Mouse (Mus musculus): ENCODE results near the gene Rpl27. TPM values are rescaled to one million over a fixed set of nuclear protein-coding genes. Genes with fewer than 3 reads are reported as not detected.
"Not testable (repeated sequence)": the region's sequence is repeated elsewhere in the genome, so short reads cannot be mapped to it uniquely, and the experiment has no call there.

Rpl27 gene
- total RNA-seq, 4 experiments from 2014 or later: 48.6 to 99.3 (median 63.5) TPM

DNA sequence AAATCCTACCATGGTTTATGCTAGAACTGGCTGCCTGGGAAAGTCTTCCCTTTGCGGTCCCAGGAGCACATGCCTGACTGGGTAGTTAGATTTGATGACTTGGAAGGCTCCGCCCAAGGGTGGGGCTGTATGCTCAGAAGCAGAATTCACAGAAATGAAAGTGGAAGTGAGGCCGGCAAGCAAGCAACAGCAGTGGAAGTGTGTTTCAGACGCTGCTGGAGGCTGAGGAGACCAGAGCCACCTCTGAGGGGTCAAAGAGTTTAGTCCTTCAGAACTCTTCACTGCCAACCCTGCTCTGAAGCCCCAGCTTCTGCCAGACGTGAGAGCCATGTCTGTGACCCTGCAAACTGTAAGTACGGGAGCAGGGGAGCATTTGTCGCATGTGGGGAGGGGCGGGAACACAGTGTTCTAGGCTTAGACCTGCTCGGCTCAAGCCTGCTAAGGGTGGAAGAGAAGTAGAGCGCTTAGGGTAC is 6.2 kb downstream of the Rpl27 start, which contains the start of gene Ifi35:
Gene Ifi35, plus strand, starts transcription at position 134 of the 473 bp plus-strand sequence.
- DNase-seq: peak; percentile 86

DNA sequence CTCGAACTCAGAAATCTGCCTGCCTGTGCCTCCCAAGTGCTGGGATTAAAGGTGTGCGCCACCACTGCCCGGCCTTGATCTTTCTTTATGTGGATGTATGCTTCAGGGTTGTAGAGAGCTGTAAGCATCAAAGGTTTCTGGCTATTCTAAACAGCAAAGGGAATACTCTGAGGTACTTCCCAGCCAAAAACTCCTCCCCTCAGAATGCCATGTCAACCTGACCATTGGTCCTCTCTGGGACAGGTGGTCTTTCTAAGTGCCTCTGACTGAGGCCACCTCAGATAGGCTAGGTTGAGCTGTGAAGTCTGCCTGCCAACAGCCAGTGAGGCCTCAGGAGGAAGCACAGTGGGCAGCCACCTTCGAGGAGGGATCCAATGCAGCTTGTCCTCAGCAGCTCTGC is 6.8 kb downstream of the Rpl27 start:
- no peak for DNase-seq

DNA sequence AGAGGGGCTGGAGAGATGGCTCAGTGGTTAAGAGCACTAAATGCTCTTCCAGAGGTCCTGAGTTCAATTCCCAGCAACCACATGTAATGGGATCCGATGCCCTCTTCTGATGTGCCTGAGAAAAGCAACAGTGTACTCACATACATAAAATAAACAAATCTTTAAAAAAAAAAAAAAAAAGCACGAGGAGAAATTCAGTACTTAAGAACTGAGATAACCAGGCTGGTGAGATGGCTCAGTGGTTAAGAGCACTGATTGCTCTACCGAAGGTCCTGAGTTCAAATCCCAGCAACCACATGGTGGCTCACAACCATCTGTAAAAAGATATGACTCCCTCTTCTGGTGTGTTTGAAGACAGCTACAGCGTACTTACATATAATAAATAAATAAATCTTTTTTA is 7.5 kb downstream of the Rpl27 start:
- not testable (repeated sequence) for DNase-seq

DNA sequence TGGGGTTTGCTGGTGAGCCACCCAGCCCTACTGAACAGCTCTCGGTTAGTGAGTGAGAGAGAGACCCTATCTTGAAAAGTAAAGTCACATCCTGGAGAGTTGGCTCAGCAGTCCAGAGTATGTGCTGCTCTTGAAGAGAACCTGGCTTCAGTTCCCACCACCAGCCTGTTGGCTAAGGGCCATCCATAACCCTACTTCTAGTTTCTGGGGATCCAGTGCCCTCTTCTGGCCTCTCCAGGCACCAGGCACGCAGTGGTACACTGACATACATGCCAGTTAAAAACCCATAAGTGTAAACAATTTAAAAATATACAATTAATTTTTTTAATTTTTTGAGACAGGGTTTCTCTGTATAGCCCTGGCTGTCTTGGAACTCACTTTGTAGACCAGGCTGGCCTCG is 8.3 kb downstream of the Rpl27 start:
- DNase-seq: no peak

DNA sequence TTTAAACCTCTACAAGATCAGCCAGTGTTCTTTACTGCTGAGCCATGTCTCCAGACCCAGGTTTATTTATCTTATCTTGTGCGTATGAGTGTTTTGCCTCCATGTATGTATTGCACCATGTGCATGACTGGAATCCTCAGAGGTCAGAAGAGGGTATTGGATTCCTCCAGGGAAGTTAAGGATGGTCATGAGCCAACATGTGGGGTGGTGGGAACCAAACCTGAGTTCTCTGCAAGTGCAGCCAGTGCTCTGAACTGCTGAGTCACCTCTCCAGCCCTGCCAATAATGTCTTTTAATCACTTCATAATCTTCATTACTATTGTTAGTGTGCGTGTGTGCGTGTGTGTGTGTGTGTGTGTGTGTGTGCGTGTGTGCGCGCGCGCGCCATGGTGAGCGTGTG is 9.4 kb downstream of the Rpl27 start:
- no peak for DNase-seq

DNA sequence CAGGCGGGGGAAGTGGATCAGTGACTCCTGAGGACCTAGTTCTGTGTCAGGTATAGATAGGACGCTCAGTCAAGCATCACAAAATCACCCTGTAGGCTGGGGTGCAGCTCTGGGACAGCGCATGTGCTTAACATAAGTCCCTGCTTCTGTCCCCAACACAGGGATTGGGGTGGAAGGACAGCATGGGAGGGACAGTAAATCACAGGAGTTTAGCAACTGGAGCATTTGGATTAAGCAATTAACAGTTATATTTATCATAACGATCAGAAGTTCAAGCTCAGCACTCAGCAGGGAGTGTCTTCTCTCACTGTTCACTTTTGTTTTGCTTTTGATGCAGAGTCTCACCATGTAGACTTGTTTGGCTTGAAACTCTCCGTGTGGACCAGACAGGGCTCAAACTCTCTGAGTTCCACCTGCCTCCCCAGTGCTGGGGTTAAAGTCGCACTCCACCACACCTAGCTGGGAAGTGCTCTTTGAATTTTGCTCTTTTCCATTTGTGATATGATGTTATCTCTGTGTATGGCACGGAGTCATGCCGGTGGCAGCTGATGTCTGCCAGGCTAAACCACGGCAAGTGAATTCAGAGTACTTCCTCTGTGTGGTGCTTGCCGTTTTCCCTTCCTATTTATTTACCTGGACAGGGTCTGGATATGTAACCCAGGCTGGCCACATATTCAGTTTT is 10.1 kb downstream of the Rpl27 start:
- no peak for DNase-seq

DNA sequence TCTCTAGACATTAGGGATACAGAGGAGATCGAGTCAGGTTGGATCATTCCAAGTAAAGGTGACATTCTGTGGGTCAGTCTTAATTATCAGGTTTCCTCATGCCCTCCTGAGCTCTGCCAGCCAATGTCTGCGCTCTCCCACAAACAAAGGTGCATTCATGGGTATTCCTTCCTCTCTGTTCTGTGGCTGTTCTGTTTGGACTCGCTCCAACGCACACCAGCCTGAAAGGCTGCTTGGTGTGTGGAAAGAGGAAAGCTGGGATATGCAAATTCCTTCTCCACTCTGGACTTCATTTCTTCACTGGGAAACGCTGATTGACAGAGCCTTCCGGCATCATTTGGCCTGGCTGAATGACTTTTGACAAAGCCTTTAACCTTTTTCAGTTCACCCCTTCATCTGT is 12.6 kb downstream of the Rpl27 start:
- no peak for DNase-seq

DNA sequence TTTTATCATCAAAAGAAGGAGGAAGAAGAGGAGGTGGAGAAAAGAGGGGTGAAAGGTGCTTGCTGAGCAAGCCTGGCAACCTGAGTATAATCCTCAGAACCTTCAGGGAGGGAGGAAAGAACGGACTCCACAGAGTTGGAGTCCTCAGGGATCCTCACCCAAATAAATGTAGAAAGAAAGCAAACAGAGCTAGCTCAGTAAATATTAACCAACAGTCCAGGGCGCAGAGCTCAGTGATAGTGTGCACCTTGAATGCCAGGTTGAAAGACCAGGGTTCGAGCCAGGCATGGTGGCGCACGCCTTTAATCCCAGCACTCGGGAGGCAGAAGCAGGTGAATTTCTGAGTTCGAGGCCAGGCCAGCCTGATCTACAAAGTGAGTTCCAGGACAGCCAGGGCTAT is 13.5 kb downstream of the Rpl27 start:
- DNase-seq: no peak

DNA sequence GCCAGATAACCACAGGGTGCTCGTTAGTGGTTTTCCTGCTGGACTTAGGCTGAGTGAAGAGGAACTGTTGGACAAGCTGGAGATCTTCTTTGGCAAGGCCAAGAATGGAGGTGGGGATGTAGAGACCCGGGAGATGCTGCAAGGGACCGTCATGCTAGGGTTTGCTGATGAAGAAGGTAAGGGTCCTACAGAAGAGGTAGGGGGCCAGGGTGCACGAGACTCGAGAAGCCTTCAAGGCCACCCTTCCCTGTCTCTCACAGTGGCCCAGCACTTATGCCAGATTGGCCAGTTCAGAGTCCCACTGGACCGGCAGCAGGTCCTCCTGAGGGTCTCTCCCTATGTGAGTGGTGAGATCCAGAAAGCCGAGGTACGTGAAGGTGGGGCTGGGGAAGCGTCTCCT is 15.5 kb downstream of the Rpl27 start:
- DNase-seq: no peak

DNA sequence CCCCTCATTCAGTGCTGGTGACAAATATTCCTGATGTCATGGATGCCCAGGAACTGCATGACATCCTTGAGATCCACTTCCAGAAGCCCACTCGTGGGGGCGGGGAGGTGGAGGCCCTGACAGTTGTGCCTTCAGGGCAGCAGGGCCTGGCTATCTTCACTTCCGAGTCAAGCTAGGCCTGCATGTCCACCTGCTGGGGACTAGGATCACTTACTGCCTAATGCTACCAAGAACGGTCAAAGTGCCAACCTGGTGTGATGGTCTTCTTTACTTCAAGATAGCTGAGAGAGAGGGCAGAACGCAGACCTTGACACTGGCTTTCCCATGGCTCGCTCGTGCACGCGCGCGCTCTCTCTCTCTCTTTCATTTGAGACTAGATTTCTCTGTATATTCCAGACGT is 16.1 kb downstream of the Rpl27 start:
- DNase-seq: no peak

DNA sequence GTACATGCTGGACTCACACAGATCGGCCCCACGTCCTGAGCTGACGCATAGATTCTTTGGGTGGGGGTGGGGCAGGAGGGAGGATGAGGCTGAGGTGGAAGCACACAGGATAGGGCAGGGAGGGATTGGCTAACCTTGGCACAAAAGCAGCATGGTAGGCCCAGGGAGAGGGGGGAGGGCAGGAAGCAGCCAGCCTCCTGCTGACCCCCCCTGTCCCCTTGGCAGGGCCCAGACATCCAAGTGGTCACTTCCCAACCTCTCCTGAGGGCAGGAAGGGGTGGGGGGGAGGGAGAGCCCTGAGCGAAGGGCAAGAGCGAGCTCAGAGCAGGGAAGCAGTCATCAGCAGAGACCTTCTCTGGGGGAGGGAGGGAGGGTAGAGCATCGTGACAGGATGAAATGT is 17.6 kb downstream of the Rpl27 start:
- DNase-seq: no peak

DNA sequence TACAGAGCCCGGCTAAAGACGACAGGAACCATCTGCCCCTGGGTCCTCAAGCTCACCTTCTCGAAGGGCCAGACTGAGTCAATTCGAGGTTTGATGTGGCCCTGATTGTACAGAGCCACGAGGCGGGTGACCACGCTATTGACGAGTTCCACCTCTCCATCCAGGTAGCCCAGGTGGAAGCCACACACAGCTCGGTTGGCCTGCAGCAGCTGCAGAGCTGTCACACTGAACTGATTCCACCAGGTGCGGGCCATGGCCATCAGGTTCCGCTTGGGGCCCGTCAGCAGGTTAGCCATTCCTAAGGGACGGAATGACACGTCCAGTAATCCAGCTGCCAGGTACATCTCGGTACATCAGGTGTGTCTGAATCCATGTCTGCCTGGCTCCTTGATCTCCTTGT is 18.2 kb downstream of the Rpl27 start:
- DNase-seq: no peak

DNA sequence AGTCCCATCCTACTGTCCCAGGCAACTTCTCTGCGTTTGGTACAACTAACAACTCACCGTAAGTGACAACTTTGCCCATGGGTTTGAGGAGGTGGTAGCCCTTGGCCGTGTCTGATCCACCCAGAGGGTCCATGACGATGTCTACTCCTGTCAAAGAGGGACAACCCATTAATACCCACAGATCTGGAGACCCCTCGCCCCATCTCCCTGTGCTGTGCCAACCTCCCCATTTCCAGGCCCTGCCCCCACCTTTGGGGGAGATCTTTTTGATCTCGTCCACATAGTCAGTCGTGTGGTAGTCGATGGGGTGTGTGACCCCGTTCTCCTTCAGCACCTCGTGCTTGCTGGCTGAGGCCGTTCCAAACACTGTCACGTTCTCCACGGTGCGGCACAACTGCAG is 20.0 kb downstream of the Rpl27 start:
- DNase-seq: no peak

DNA sequence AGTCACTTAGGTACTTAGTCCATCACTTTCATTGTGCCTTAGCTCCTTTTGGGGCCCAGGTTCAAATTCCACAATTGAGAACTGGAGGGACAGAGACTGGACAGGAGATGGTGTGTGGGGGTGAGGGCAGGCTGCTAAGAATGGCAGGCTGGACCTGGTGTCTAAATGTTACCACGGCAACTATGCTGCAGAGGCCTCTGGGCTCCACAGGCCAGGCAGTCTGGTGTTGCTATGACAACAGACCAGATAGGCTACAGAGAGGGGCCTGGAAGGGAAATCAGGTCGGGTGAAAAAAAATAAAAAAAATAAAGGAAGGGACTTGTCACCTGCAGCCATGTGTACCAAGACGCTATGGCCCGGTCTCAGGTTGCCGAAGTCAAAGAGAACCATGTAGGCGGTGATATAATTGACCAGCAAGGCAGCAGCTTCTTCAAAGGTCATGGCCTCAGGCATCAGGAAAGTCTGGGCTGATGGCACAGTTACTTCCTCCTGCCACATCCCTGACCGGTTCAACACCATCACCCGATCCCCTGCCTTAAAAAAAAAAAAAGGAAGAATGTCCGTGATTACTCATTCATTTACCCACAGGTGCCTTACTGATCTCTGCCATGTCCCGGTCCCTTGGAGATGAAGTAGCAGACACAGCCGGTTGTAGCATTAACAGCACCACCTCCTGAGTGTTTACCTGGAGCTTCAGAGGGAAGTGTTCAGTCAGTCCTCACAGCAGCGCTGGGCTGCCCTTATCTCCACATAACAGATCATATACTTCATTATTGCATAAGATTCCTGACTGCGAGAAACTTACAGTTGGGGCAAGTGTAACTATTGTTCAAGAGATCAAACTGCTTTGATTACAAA is 20.7 kb downstream of the Rpl27 start:
- DNase-seq: no peak

DNA sequence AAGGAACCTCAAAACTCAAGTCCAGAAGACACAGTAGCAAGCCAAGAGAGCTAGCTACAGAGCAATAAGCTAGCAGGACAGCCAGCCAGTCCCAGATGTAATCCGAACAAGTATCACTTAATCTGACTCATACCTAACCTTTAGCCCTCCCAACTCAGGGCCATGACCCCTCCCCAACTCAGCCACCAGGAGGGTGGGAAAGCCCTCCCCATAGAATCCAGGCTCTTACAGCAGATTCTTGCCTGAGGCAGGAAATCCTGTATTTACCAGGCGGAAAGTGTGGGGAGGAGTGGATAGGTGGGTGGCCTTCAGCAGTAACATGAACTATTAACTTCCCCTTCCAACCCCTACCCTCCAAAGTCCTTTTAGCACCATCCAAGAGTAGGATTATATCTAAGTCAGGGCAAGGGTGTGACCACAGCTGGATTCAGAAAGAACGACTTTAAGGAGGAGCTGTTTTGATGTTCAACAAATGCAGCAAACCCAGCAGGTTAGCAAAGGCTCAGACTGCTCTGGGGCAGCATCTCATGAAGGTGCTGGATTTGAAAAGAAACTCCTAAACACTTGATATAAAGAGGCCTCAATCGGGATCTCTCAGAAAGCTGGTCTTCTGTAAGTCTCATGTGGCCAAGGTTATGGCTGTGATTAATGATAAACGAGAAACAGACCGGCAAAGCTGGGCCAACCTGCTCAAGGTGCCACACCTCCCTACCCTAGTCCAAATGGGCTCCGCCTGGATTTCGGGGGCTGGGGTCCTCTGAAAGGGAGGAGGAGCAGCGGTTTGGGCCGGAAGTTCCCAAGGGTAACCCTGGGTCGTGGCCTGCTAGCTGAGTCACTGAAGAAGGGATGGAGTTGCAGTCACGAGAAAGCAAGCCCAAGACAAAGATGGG is 22.4 kb downstream of the Rpl27 start, which contains the start of gene Rnd2:
Gene Rnd2, plus strand, starts transcription at position 789 of the 890 bp plus-strand sequence.
- no peak for DNase-seq

DNA sequence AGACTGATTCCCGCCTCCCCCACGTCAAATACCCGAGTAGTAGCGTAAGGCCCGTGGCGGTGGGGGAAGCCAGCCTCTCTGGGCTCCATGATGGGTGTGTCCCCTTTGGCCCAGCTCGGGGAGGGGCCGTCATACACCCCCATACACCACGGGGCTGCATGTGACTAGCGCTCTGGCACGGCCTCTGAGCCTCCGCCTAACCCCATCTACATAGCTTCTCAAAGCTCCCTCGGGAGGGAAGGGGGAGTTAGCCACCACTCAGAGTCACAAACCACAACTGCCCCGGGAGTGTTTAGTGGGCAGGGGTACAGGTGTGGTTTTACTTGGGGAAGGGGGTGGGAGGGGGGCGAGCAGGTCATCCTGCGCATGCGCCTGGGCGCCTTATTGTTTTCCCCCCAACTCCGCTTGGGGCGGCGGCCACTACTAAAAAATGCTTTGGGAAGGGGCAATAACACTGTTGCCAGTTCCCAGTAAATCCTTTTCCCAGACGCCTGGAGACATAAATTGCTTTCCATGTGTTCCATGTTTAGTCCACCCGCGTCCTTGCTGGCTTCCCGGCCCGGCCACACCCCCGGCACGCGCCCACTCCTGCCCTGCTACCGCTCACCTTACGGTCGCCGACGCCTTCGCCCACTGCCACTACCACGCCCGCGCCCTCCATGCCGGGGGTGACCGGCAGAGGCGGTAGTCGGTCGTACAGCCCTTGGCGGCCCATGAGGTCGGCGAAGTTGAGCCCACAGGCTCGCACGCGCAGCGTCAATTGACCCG is 23.2 kb downstream of the Rpl27 start:
- peak; percentile 72 for DNase-seq

DNA sequence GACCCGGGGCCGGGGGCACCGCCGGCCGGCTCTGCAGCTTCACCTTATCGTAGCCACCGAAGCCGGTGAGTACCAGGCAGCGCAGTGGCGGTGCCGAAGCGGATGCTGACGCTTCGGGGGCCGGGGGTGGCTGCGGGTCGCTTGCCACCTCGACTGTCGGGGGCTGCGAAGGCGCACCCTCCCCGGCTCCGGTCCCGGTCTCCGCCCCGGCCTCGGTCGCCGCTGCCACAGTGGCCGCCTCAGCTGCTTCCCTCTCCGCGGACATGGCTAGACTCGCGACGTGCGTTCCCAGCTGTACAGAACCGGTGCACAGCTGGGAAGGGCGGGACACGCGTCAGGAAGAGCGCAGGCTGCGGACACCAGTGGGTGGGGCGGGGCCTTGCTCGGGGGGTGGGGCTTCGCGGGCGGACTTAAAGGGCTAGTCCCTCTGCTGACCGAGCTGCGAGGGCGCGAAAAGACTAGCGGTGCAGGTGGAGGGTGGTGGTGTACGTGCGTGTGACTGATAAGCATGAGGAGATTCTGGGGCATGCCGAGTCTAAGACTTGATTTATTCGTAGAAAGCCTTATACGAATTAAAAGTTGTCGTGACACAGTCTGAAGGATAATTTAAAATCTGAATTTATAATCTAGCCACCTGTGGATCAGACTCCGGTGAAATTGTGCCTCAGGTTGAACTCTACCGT is 23.9 kb downstream of the Rpl27 start, which contains the start of gene Vat1:
Gene Vat1, minus strand, starts transcription at position 362 of the 683 bp plus-strand sequence.
- DNase-seq: peak; percentile 70

DNA sequence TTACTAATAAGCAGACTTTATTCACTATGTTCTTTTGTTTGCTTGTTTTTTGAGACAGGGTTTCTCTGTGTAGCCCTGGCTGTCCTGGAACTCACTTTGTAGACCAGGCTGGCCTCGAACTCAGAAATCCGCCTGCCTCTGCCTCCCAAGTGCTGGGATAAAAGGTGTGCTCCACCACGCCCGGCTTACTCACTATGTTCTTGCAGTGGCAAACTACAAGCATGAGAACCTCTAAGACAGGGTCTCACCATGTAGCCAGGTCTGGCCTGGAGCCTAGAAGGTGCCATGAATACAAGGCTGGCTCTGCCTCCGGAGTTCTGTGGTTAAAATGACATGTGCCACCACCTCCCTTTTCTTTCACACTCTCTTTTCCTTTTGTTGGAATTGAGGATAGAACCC is 24.5 kb downstream of the Rpl27 start:
- DNase-seq: not testable (repeated sequence)

DNA sequence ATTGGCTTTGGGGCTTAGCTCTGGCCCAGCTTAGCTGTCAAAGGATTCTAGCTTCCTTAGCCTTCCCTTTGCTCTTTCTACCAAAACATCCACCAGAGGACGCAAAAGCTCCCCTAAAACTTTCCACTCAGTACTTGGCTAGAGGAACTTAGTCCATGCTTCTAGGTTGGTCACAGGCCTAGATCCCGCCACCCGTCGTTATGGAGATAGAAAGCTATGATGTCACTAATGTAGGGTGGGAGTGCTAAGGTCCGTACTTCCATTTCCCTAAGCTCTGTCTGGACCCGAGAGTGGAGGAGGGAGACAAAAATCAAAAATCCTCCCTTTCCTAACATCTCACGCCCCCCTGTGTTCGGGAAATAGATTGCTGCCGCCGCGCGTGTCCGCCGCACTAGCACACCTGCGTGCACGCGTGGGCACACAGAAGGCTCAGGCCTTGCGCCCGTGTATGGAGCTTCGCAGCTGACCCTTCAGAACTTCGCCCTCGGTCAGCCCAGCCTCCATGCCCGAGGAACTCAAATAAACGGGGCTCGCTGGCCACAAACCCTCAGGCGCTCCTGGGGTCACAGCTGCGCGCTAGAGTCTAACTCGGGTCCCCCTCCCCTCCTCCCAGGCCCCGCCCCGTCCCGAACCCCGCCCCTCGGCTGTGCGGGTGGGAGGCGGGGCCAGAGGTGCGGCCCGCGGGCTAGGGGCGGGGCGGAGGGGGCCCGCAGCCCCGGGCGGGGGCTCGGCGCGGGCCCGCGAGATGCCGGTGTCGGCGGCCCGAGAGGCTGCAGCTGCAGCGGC is 25.6 kb downstream of the Rpl27 start:
- DNase-seq: peak; percentile 79

DNA sequence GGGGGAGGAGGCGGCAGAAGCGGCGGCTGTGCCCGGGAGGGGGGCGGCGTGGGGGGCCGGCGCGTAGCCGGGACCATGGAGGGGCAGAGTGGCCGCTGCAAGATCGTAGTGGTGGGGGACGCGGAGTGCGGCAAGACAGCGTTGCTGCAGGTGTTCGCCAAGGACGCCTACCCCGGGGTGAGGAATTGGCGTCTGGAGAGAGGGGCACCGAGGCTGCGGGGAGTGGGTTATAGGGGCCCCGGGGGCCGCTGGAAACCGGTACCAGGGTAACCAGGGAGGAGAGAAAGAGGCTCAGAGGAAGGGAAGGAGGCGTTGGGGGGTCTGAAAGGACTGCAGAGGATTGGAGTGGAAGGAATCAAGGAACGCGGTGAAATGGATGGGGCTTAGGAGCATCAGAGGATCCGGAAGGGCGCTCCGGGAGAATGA is 26.2 kb downstream of the Rpl27 start:
- DNase-seq: no peak
